Mouse (Mus musculus): Measurements from ENCODE around the gene Ell2. TPM values are rescaled to one million over a fixed set of nuclear protein-coding genes. Genes with fewer than 3 reads are reported as not detected.
"Not testable (repeated sequence)": the region's sequence is repeated elsewhere in the genome, so short reads cannot be mapped to it uniquely, and the experiment has no call there.

Ell2 gene
- total RNA-seq (2021), result 50.1 and 59.6 TPM in 2 replicates
- long read RNA-seq, full-length matches to known transcripts, result 2 of 8 reads
- long read RNA-seq, partial matches to known transcripts, result 3 of 8 reads
- long read RNA-seq, other reads (novel, unspliced or antisense), result 3 of 8 reads

- no peak for DNase-seq
Observed at GRCm38 (mm10) chr13:75706457-75706856, at the start of gene Ell2. Ell2 (plus strand) TSS chr13:75706757.

- no peak for DNase-seq
Observed at GRCm38 (mm10) chr13:75685438-75685837, 21.1 kb upstream of the Ell2 start.

- DNase-seq, result no peak
Observed at GRCm38 (mm10) chr13:75686995-75687394, 19.6 kb upstream of the Ell2 start.

DNA sequence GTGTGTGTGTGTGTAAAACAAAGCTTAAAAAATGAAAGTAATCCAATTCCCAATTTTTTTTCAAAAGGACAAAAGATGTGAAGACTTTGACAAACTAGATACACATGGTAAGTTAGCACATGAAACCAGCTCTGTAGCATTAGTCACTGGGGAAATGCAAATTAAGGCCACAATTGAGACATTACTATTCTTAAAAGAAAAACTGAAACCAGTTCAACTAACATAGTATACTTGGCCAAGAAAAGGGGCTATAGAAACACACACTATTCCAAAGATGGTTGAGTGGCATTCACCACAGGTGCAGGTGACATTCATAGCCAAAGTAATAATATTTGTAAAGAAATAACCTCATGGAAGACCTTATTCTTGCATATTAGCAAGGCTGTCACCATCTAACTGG is 14.9 kb upstream of the Ell2 start:
- DNase-seq, result no peak

- no peak for DNase-seq
Observed at GRCm38 (mm10) chr13:75693081-75693480, 13.5 kb upstream of the Ell2 start.

DNA sequence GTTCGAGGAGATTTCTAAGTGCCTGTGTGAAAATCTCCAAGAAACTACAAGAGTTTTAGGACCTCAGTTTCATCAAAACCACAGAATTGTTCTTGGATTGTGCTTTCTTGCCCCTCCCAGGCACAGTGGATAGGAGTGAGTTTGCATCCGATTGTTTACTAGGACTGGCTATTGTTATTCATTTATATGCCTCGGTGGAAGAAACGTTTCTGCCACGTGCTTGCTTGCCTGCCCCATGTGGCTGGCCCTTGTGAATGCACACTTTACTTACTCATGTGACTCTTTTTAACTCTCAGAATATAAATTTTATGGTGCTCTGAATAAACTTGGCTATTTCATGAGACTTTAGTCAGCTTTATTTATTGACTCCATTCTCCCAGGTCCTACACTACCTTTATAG is 3.7 kb upstream of the Ell2 start:
- DNase-seq, result no peak

- DNase-seq, result peak; percentile 93
Observed at GRCm38 (mm10) chr13:75706882-75707816, 592 bp downstream of the Ell2 start.

DNA sequence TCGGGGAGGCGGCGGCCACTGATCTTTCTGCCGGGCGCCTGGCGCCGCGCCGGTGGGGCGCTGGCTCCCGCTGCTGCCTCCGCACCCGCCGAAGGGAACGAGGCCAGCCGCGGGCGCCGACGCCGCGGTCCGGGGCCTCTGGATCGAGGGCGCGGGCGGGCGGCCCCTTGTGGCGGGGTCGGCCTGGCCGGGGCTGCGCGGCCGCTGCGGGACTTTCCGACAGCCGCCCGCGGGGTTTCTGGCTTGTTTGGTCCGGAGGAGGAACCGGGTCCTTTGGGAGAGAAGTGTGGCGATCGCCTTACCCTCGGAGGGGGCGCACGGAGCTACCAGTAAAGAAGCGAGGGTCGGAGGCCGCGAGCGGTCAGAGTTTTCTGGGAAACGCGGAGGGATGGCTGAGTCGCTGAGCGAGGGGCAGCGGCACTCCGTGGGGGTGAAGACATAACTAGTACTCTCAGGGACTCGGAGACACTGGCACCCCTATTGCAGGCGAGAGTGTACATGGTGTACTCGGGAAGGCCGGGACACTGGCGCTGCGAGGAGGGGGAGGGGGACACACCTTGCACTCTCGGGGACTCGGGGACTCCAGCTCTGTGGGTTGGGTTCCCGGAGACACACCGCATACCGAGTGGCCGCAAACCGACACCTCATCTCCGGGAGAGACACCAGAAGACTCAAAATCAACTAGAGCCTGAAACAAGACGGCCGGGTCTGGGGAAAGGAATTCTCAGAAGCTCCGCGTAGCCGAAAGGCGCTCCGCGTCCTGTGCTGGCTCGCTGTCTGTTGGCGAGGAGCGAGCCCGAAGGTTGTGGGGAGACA is 1.5 kb downstream of the Ell2 start:
- DNase-seq, result peak; percentile 72

GRCm38 (mm10) chr13:75708637-75709002 is 2.1 kb downstream of the Ell2 start:
- DNase-seq, result no peak

DNA sequence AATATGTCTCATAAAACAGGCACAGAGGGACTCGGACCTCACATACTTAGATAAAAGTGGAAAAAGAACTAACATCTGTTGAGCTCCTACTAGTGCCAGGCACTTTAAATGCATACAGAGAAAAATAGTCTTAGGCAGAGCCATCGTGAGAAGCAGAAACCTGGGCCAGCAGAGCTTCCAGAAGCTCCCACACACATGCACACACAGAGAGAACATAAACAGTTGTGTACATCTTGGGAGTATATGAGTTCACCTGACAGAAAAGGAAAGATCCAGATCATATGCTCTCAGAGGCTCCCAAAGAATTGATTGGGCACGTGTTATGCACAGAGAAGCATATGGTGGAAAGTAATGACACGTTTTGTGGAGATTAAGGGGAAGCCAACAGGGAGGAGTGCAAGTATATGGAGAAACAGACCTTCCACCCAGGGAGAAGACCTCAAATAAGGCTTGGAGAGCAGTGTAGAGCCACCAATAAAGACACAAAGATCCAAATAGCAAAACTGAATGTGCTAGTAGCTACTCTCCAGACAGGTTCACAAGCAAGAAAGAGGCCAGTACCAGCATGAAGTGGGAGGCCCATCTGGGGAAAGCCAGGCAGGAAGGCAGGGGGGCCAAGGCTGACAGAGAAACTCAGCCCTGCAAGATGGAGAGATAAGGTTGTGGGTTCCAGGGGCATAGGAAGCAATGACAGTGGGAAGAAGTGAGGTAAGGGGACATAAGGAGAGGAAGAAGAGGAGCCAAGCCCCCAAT is 2.6 kb downstream of the Ell2 start:
- DNase-seq, result no peak

GRCm38 (mm10) chr13:75710152-75710551 is 3.6 kb downstream of the Ell2 start:
- DNase-seq, result no peak

DNA sequence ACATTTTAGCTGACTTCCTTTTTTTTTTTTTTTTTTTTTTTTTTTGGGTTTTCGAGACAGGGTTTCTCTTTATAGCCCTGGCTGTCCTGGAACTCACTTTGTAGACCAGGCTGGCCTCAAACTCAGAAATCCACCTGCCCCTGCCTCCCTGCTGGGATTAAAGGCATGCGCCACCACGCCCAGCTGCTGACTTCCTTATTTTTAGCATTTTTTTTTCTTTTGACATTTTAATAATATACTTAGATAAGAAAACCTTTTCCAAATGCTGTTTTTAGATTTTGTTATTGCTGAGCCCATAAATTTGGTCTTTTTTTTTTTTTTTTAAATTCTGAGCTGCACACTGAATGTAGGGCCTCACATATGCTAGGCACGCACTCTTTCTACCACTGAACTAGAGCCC is 5.0 kb downstream of the Ell2 start:
- DNase-seq, result not testable (repeated sequence)

- not testable (repeated sequence) for DNase-seq
Observed at GRCm38 (mm10) chr13:75712544-75712943, 6.0 kb downstream of the Ell2 start.

GRCm38 (mm10) chr13:75714407-75714806 is 7.8 kb downstream of the Ell2 start:
- no peak for DNase-seq

- DNase-seq, result no peak
Observed at GRCm38 (mm10) chr13:75717638-75718302, 11.2 kb downstream of the Ell2 start.

GRCm38 (mm10) chr13:75718376-75718775 is 11.8 kb downstream of the Ell2 start:
- DNase-seq, result no peak

- no peak for DNase-seq
Observed at GRCm38 (mm10) chr13:75719645-75720044, 13.1 kb downstream of the Ell2 start.

DNA sequence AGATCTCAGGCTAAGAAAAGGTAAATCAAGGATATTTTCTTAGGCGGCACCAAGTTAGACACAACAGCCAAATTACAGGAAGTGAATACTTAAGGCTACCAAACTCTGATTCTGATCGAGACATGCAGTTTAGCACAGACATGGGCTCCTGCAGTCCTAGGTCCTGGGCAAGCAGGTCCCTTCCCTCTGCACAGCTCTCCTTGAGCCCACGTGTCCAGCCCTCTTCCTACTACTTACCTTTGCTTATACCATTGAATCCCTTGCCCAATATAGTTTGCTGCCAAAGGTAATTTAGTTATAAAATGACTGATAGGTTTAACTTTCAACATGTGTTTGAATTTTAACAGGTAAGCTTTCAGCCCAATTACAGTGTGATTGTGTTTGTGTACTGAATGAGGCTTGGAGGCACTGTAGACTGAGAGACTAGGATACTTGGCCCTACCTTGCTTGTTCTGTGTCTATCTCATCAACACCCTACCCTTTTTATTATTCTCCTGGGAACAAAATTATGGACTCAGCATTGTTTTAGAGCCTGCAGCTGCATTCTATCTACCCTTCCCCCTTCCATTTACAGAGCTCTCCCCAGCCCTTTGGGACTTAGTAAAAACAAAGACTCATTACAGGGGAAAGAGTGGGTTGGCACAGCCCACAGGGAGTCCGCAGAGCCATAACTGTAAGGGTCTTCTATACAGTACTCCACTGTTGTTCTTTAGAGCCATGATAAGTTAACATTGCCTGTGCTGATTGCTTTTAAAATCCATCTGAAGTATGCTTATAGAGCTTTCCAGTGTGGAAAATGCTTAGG is 20.2 kb downstream of the Ell2 start:
- DNase-seq, result no peak

- no peak for DNase-seq
Observed at GRCm38 (mm10) chr13:75727932-75728331, 21.4 kb downstream of the Ell2 start.

- no peak for DNase-seq
Observed at GRCm38 (mm10) chr13:75729834-75730233, 23.3 kb downstream of the Ell2 start.

- no peak for DNase-seq
Observed at GRCm38 (mm10) chr13:75730717-75731116, 24.2 kb downstream of the Ell2 start.

Measured in adrenal gland, postnatal 25 days (tissue).